Mouse (Mus musculus): ENCODE measurements around the gene Vmn2r6. TPM values are rescaled to one million over a fixed set of nuclear protein-coding genes. Genes with fewer than 3 reads are reported as not detected.

The Vmn2r6 gene
- polyA plus RNA-seq (2015; fragmentation: Nextera tagmentation; extraction: Ambion mirVana): not detected in 2 replicates

GRCm38 (mm10) chr3:64565730-64566129 is at the start of gene Vmn2r6:
Vmn2r6 (minus strand) TSS chr3:64565830.

GRCm38 (mm10) chr3:64509742-64510141 is 55.9 kb downstream of the Vmn2r6 start, which contains the start of gene Vmn2r5:
Vmn2r5 (minus strand) TSS chr3:64509842.

Other genes starting within 250 kb of the Vmn2r6 start
- not detected in 2 replicates for gene Vmn2r4, start 150.5 kb downstream of the Vmn2r6 start, polyA plus RNA-seq (2015; fragmentation: Nextera tagmentation; extraction: Ambion mirVana)
- not detected in 2 replicates for gene Vmn2r5, start 56.0 kb downstream of the Vmn2r6 start, polyA plus RNA-seq (2015; fragmentation: Nextera tagmentation; extraction: Ambion mirVana)

All from adrenal gland, postnatal 0 days (tissue).